Mouse (Mus musculus): ENCODE data around the gene Ptpn6.

Gene Ptpn6

DNA sequence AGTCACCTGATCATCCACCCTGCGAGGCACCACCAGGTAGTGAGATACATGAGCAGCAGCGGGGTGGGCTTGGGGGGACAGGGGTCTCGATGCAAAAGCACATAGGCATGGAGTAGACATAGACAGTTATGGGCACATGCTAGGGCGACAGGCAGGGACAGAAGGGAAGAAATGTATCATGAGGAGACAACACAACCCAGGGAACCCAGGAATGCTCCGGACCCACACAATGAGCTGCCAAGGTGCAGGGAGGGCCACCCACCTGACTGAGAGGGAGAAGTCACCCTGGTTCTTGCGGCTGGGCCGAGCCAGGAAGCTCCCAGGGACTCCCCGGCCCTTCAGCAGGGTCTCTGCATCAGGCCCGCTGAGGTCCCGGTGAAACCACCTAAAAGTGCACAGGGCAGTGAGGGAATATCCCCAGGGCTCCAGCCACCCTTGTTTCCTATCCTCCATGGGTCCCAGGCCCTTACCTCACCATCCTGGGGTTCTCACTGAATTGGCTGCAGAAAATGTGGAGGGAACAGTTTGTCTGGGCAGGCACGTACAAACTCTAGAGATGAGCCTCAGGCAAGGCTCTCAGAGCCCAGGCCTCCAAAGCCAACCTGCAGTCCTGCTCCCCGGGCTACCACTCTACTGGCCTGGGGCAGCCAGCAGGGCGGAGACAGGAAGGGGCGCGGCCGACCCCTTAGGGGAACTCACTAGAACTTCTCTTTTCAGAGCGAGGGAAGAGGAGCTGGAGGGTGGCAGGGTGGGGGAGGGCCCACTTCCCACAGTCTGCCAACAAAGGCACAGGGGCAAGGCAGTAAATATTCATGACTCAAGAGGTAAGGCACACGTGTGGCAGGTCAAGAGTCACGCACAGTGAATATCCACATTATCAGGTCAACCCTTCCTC is 5.8 kb downstream of the Ptpn6 start:
- no peak for ATAC-seq (ENCODE audit: insufficient number of reproducible peaks, low FRiP score, low TSS enrichment)

DNA sequence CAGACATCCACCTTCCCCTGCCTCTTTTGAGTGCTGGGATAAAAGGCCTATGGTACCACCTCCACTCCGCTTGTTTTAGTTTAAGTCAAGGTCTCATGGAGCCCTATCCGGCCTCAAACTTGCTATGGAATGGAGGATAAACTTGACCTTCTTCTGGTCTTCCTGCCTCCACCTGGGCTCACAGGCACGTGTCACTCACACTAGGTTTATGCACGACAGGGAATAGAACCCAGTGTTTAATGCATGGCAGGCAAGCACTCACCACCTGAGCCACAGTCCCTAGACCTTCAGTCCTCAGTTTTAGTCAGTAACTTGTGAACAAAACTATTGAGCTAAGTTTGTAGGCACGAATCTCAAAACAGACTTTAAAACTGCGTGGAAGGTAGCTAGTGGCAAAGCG is 7.5 kb downstream of the Ptpn6 start:
- ATAC-seq (ENCODE audit: insufficient number of reproducible peaks, low FRiP score, low TSS enrichment), result no peak

DNA sequence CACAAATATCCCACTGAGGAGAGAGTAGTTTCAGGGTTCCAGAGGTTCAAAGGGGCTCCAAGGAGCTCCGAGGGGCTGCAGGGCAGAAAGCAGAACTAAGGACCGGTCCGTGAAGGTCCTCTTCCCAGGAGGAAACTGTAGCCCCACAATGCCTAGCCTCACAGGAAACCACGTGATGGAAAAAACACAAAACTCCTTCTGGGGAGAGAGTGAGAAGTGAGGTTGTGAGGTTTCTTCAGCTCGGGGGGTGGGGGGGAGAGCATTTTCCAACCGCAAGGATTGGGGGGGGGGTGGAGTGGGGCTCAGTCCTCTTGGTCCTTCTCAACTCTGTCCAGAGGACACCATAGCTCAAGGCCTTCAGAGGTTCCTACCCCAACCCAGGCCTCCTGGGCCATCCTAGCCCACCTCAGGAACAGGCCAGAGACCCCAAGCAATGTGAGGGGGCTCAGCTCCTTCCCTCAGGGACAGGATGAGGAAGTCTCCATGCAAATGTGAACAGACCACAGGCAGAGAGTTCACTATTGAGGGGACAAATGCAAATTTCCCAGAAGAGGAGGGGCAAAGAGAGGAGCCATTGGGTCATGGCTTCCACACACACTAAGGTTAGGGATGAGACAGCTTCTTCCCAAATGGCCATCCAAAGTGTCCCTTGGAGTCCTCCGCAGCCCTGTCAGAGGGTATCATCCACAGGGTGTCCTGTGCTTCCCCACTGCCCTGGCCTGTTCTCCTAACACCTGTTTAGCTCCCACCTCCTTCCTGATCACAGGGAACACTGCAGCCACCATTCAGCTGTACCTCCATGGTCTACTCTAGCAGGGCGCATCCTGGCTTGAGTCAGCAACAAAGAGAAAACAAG is 8.4 kb downstream of the Ptpn6 start:
- ATAC-seq (ENCODE audit: insufficient number of reproducible peaks, low FRiP score, low TSS enrichment), result no peak

DNA sequence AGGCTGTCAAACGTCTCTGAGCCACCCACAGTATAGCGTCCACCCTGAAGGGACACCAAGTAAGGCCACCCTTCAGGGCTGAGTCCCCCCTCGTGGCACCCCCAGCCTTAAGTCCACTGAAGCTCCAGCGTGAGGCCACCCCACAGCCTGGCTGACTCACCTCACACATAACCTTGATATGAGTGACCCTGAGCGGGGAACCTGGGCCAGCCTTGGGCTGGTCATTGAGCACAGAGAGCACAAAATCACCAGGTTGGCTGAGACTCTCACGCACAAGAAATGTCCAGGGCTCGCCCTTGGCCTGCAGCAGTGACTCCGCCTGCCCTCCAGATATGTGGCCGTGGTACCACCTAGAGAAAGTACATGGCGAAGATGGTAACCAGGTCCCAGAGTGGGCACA is 9.9 kb downstream of the Ptpn6 start:
- no peak for ATAC-seq (ENCODE audit: insufficient number of reproducible peaks, low FRiP score, low TSS enrichment)

DNA sequence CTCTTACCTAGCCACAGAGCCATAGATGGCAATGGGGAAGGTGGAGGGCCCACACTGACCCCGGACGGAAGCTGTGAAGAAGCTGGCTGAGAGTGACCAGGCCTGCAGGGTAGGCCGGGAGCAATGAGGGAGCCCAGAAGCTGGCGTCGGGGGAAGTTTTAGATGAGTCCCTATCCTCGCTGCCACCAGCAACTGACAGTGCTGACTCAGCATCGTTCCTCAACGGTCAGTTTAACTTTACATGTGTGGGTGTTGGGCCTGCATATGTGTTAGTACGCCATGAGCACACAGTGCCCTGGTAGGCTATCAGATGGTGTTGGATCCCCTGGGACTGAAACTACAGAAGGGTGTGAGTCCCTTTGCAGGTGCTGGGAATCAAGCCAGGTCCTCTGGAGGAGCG is 14.0 kb downstream of the Ptpn6 start:
- ATAC-seq (ENCODE audit: insufficient number of reproducible peaks, low FRiP score, low TSS enrichment), result no peak

DNA sequence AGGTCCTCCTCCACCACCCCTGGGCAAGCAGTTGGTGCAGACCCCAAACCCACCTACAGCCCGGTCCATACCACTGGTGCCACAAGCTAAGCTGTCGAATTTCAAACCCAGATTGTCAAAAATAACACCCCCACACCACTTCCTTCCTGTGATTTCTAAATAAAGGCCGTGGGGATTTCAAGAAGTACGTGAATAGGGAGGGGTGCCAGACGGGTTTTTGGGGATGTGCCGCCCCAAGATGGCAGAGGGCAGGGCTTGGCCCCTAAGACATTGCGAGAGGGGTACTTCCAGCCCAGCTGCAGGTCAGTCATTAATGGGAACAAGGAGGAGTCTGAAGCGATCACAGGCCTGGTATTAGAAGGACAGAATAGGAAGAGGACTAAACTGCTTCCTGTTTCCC is 15.0 kb downstream of the Ptpn6 start:
- no peak for ATAC-seq (ENCODE audit: insufficient number of reproducible peaks, low FRiP score, low TSS enrichment)

DNA sequence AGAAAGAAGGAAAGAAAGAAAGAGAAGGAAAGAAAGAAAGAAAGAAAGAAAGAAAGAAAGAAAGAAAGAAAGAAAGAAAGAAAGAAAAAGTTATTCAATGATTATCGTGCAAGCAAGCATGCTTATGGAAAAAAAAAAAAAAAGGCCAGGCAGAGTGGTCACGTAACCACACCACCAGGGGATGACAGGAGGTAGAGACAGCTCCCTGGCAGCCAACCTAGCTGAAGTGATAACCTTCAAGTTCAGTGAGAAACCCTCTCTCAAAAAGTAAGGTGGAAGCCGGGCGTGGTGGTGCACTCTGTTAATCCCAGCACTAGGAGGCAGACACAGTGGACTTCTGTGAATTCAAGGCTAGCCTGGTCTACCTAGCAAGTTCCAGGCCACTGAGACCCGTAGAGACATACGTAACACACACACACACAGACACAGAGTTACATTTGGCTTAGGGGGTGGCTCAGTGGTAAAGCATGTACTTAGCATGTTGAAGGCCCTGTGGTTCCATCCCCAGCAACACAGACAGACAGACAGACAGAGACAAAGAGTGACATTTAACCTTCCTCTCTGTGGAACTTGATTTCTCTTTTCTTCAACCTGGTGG is 15.5 kb downstream of the Ptpn6 start:
- no peak for ATAC-seq (ENCODE audit: insufficient number of reproducible peaks, low FRiP score, low TSS enrichment)

DNA sequence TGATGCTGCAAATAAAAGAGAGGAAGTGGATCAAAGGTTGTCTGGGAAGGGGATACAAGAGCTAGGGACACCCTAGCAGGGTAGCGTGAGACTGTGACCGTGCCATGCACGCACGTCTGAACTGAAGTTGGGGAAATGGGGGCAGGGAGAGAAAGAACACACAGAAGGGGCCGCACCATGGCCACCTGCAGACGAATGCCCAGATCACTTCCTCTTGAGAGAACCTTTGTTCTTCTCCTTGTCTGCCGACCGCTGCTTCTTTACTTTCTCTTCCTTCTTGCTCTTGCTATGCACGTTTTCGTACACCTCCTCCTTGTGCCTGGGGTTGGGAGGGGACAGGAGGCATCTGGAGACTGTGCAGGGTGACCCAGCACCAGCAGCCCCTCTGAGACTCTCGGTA is 17.6 kb downstream of the Ptpn6 start:
- ATAC-seq (ENCODE audit: insufficient number of reproducible peaks, low FRiP score, low TSS enrichment), result no peak

DNA sequence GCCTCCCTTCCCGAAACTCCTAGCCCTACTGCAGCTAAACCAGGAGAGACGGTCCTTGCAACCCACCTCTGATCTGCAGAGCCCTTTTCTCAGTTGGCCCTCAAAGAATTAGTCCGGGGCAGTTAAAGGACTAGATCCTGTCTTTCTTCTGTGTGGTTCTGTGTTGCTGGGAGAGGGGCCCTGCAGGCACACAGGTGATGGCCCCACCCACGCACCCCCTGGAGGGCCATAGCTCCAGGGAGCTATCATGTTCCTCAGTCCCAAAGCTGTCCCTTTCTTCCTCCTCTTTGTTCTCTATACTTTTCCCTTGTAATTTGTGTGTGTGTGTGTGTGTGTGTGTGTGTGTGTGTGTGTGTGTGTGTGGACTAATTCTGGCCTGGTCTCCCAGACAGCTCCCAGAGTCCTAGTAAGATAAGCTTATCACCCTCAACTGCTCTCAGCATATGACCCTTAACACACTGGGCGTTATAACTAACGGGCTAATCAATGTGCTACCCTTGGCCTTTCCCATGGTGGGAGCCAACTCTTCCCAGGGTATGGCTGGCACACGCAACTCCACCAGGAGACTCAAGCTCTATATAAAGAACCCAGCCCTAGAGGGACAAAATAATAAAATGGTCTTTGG is 19.0 kb downstream of the Ptpn6 start:
- ATAC-seq (ENCODE audit: insufficient number of reproducible peaks, low FRiP score, low TSS enrichment), result no peak

DNA sequence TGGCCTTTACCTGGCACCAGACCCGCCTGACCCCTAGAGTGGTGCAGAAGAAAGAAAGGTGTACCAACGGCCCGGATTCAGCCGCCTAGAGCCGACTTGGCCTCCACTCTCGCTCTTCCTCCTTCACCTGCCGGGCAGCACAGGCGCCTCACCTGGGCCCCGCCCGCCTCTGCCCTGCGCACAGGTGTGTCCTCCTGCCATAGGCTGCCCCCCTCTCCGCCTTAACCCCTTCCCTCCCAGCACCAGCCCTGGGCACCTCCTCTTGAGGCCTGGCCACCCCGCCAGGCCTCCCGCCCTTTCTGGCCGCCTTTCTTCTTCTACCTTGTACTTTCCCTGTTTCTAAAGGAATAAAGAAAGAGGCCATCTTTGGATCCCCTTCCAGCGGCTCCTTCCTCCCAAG is 19.8 kb downstream of the Ptpn6 start:
- ATAC-seq (ENCODE audit: insufficient number of reproducible peaks, low FRiP score, low TSS enrichment), result no peak

DNA sequence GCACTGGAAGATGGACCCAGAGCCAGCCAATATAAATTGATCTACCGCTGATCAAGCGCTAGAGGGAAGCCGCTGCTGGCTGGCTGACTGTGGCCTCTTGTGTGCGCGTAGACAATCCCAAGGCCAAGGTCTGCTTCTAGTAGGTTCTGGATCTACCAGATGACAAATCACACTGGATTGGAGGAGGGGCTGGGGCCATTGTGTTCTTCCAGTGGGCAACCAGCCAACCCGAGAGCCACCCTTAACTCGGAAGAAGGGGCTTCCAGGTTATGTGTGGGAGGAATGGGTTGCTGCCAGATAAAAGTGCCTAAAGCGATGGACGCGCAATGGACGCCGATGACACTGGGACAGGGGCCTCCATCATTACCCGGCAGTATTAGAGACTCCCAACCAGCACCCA is 20.5 kb downstream of the Ptpn6 start:
- ATAC-seq (ENCODE audit: insufficient number of reproducible peaks, low FRiP score, low TSS enrichment), result no peak

DNA sequence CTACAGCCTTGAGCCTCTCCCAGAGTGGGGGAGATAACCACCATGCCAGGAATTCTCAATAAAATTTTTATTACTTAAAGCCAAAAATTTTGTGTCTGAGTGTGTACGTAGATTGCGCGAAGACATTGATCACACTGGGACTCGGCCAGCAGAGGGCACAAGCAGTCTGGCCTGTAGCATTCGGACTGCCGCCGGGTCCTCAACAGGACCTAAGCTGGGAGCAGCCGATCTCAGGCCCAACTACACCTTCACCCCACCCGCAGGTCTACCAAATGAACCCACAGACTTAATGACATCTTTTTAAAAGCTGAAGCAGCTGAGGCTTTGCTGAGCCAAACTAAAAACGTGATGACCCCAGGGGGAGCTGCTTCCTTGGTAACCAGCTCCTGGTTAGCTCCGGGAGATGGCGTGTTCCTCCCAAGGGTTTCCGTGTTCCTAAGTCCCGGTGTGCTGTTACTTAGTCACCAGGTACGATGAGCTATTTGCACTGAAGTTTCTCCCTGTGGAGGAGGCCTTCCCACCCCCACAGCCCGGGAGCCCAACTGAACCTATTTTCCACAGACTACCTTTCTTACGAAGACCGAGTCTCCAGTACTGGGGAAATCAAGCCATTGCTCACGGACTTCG is 21.5 kb downstream of the Ptpn6 start:
- ATAC-seq (ENCODE audit: insufficient number of reproducible peaks, low FRiP score, low TSS enrichment), result no peak

DNA sequence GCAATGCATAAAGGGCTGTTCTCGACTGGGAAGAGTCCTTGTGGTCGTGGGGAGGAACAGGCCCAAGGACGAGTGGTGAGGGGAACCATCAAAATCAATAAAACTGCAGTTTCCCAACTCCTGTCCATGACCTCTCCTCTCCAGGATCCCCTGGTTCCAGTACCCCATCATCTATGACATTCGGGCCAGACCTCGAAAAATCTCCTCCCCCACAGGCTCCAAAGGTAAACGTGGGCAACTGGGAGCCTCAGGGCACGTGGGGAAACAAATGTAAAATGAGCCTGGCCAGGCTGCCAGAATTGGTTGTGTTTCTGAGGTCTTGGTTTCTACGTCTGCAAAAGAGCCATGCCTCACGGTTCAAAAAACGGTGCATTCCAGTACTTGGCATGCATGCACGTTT is 25.6 kb downstream of the Ptpn6 start:
- no peak for ATAC-seq (ENCODE audit: insufficient number of reproducible peaks, low FRiP score, low TSS enrichment)

DNA sequence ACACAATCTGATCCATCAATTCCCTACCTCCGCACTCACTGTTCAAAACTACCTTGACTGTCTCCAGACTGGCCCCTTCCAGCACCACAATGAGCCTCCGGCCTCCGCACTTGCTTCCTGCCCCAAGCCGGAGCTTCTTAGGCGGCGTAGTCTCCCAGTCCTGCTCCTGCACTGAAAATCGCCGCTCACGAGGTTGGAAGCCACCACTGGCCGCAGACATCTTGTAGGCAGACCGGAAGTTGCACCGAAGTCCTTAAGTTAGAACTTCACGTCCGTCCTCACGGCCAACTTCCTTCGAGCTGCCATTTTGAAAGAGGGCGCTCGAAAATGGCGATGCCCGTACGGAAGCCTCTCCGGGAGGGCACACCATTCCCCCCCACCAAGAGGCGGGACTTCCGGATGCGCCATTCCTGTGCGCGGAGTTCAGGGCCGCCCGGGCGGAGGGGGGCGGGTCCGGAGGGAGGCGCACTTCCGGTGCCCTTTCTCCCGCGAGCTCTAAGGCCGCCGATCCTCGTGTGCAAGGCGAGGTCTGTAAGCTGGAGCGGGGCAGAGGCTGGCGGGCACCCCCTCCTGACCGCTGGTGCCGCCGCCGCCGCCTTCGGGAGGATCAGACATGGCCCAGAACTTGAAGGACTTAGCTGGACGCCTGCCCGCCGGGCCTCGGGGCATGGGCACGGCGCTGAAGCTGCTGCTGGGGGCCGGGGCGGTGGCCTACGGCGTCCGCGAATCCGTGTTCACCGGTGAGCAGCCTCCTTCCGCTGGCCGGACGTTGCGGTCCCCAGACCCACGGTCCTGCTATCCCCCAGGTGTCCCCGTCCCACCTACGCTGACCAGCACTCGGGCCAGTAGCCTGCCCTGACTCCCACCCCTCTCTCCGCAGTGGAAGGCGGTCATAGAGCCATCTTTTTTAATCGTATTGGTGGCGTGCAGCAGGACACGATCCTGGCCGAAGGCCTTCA is 26.4 kb downstream of the Ptpn6 start, which contains the start of the genes Emg1 and Phb2:
Emg1 (minus strand) TSS at position 355 of the 959 bp plus-strand sequence.
Phb2 (plus strand) TSS at position 513 of the 959 bp plus-strand sequence.
- peak; percentile 92 for ATAC-seq (ENCODE audit: insufficient number of reproducible peaks, low FRiP score, low TSS enrichment)

DNA sequence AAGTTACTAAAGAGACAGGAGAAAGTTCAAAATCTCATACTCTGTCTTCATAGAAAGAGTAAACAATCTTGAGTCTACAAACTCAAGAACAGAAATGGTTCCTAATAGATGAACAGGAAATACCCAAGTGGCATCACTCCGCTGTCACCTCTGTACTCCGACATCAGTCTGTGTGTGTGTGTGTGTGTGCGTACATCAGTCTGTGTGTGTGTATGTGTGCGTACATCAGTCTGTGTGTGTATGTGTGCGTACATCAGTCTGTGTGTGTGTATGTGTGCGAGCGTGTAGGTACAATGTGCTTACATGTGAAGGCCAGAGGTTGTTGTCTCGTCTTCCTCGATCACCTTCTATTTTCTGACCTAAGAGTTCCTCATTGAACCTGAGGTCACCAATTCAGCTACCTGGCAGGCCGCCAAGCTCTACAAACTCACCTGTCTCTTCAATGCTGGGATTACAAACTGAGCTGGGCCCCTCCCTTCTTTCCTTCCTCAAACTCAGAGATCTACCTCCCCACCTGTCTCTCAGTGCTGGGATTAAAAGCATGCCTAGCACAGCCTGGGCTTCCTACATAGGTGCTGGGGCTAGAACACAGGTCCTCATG is 30.1 kb downstream of the Ptpn6 start:
- ATAC-seq (ENCODE audit: insufficient number of reproducible peaks, low FRiP score, low TSS enrichment), result no peak

DNA sequence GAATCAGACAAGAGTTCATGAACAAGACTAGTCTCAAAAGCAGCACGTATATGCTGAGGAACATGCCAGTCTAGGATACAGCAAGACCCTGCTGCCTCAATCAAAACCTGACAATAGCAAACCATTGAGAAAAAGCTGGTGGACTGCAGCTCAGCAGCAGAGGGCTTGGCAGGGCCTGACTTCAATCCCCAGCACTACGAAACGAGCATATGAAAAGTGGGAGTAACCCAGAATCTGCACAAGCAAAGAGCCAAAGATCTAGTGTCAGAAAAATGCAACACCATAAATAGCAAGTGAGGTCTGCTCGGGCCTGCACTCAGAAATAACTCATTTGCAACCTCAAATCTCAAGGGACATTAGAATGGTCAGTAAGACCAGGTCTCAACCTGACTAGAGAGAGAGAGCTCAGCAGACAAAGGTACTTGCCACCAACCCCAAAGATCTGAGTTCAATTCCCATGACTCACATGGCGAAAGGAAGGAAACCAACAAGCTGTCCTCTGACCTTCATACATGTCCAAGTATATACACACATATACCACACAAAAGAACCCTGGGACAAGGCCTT is 32.4 kb downstream of the Ptpn6 start:
- ATAC-seq (ENCODE audit: insufficient number of reproducible peaks, low FRiP score, low TSS enrichment), result no peak

DNA sequence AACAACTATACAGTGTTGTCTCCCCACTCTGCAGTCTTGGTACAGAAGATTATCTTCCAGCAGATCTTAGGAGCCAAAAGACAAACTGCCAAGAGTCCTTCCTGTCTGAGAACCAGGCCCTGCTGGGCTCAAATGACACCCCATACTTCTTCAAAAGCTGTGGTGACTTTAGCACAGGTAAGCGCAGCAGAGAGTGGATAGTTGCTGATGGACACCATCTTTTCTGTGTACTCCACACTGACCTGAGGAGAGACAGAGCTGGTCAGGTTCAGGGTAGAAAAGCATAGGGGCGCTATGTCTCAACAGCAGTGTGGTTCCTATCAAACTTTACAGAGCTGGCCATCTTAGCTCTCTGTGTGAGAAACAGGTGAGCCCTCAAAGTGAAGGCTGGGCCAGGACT is 34.1 kb downstream of the Ptpn6 start:
- no peak for ATAC-seq (ENCODE audit: insufficient number of reproducible peaks, low FRiP score, low TSS enrichment)

DNA sequence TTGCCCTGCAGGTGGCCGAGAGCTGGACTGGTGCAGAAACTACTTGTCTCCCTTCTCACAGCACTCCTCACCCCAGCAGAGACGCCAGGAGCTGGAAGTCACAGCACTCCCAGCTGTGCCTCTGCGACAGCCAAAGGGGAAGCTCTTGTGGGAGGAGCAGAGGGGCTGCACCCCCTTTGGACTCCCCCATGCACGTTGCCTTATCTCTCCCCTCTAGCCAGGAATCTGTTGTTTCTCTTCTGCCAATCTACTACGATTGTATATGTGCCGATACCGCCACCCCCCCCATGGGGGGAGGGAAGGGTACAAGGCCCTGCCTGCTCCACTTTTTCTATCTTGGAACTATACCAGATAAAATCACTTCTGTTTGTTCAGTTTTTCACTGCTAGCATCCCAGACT is 34.7 kb downstream of the Ptpn6 start:
- no peak for ATAC-seq (ENCODE audit: insufficient number of reproducible peaks, low FRiP score, low TSS enrichment)
